Mouse (Mus musculus) layer of hippocampus, adult 11-12 months (tissue): Measurements from ENCODE around the gene Rack1.
"Not testable (repeated sequence)": the region's sequence is repeated elsewhere in the genome, so short reads cannot be mapped to it uniquely, and the experiment has no call there.

ENCODE experiments used
- DNase-seq: peaks from one replicate; pipeline ENCODE4 v3.0.0; 2022; ENCODE audit warnings: low spot score

The Rack1 gene

GRCm38 (mm10) chr11:48841213-48841612 is 41.1 kb downstream of the Rack1 start:
- no peak for DNase-seq

GRCm38 (mm10) chr11:48842378-48842792 is 42.3 kb downstream of the Rack1 start:
- no peak for DNase-seq

GRCm38 (mm10) chr11:48843202-48843601 is 43.1 kb downstream of the Rack1 start:
- DNase-seq, result no peak

GRCm38 (mm10) chr11:48844309-48844708 is 44.2 kb downstream of the Rack1 start:
- DNase-seq, result no peak

GRCm38 (mm10) chr11:48845244-48845815 is 45.2 kb downstream of the Rack1 start:
- DNase-seq, result no peak

GRCm38 (mm10) chr11:48846362-48846761 is 46.2 kb downstream of the Rack1 start:
- not testable (repeated sequence) for DNase-seq

- DNase-seq, result no peak
Observed at GRCm38 (mm10) chr11:48846881-48847280, 46.7 kb downstream of the Rack1 start.

- DNase-seq, result no peak
Observed at GRCm38 (mm10) chr11:48850240-48850639, 50.1 kb downstream of the Rack1 start.

- no peak for DNase-seq
Observed at GRCm38 (mm10) chr11:48851270-48851995, 51.3 kb downstream of the Rack1 start.

- no peak for DNase-seq
Observed at GRCm38 (mm10) chr11:48852190-48852589, 52.1 kb downstream of the Rack1 start.

GRCm38 (mm10) chr11:48852624-48853473 is 52.7 kb downstream of the Rack1 start:
- no peak for DNase-seq

GRCm38 (mm10) chr11:48853474-48854180 is 53.5 kb downstream of the Rack1 start:
- peak; percentile 93 for DNase-seq
